Mouse (Mus musculus): ENCODE measurements around the gene Ogfod1. TPM values are rescaled to one million over a fixed set of nuclear protein-coding genes. Genes with fewer than 3 reads are reported as not detected.
A peak's percentile ranks its signal among the peaks of the same experiment; 100 is the strongest.

Ogfod1 gene
- total and polyA plus RNA-seq, 2 experiments: 4.1 to 8.0 TPM

DNA sequence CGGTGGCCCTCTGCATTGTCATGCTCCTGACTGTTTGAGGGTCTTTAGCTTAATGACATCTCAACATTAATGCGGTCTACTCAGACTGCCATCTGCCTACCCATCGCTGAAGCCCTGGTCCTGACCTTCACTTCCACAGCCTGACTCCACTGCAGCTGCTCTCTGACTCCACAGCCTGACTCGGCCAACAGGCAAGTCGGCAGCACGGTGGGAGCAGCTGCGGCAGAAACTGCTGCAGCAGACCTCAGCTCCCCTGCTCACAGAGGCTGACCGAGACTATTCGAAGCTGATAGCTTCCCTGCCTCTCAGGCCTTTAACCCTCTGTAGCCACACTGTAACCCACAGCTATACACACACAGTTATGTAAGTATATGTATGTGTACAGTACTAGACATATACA lies 51.0 kb downstream of the Ogfod1 start:
- WGBS: 89% methylated on average over 9 of the region's 9 CpGs

DNA sequence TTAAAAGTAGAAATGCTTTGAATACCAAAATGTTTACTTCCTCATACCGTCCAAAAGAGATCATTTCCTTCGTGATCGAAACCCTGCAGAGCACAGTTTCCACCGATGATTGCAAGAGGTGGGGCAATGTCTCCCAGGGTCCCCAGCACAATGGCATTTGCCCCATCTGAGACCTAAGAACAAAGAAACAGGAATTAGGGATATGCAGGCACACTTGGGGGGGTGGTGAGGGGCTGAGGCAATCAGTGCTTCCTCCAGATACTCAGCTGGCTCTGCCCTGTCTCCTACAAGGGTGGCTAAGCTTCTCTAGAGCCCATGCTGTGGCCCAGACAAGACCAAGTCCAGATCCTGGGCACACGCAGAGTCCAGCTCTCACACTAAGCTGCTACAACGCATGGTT lies 52.7 kb downstream of the Ogfod1 start:
- Histone ChIP-seq H3K27me3 (ENCODE audit: control insufficient read depth, insufficient read depth, low read length) (no peaks in the 10 kb centered on the region), H3K9ac (ENCODE audit: low read depth, low read length) (no peak overlapping the region), H3K79me2 (ENCODE audit: control insufficient read depth, insufficient read depth, low read length) (no peaks in the 10 kb centered on the region), H3K4me3 (ENCODE audit: insufficient read depth, low read depth, low read length) (no peak overlapping the region), H3K36me3 (ENCODE audit: control insufficient read depth, insufficient read depth, low read length) (0 out of 2 replicates have a peak, but pooled peaks cover 2% of the 10 kb centered on the region), H3K4me1 (ENCODE audit: control insufficient read depth, insufficient read depth, low read length) (no peaks in the 10 kb centered on the region), H3K27ac (replicated peaks; ENCODE audit: insufficient read depth, low read depth, low read length) (no peak overlapping the region)
- DNase-seq (ENCODE audit: extremely low read depth, low read depth, low spot score): no peak
- TF ChIP-seq CTCF (IDR thresholded peaks at IDR 0.05; ENCODE audit: low read depth, low read length) (no peak), POLR2A (IDR thresholded peaks at IDR 0.05; ENCODE audit: extremely low read depth, insufficient read depth, low read length) (no peak)
- WGBS: 68% methylated on average over 6 of the region's 6 CpGs

More for the DNA sequence above, 51.0 kb downstream of the Ogfod1 start:
- 0 out of 2 replicates have a peak, but pooled peaks cover 2% of the 10 kb centered on the region for H3K36me3 ChIP-seq (ENCODE audit: control insufficient read depth, insufficient read depth, low read length)
- no peak for DNase-seq (ENCODE audit: extremely low read depth, low read depth, low spot score)
- no peaks in the 10 kb centered on the region for H3K4me1 ChIP-seq (ENCODE audit: control insufficient read depth, insufficient read depth, low read length)
- H3K79me2 ChIP-seq (ENCODE audit: control insufficient read depth, insufficient read depth, low read length): no peaks in the 10 kb centered on the region
- no peak overlapping the region for H3K9ac ChIP-seq (ENCODE audit: low read depth, low read length)
- H3K27me3 ChIP-seq (ENCODE audit: control insufficient read depth, insufficient read depth, low read length): no peaks in the 10 kb centered on the region
- TF ChIP-seq CTCF (IDR thresholded peaks at IDR 0.05; ENCODE audit: low read depth, low read length) (no peak), POLR2A (IDR thresholded peaks at IDR 0.05; ENCODE audit: extremely low read depth, insufficient read depth, low read length) (no peak)
- no peak overlapping the region for H3K4me3 ChIP-seq (ENCODE audit: insufficient read depth, low read depth, low read length)
- no peak overlapping the region for H3K27ac ChIP-seq (replicated peaks; ENCODE audit: insufficient read depth, low read depth, low read length)

DNA sequence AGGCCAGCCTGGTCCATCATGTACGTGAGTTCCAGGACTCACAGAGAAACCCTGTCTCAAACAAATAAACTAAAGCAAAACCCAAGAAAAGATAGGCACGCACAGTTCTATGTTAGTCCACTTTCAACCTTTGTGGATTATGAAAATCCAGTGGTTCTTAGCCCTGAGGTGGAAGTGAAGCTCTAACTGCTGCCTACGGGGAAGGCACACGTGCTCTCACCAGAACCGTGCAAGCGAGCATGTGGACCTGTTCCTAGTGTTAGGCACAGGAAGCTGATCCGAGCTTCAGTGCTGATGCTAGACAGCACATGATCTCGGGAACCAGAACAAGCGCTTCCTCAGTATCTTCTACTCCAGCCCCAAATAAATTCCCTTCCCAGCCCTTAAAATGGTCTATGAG lies 55.9 kb downstream of the Ogfod1 start:
- no peak for DNase-seq (ENCODE audit: extremely low read depth, low read depth, low spot score)
- no peak overlapping the region for H3K9ac ChIP-seq (ENCODE audit: low read depth, low read length)
- H3K27ac ChIP-seq (replicated peaks; ENCODE audit: insufficient read depth, low read depth, low read length): no peak overlapping the region
- 85% methylated on average over 9 of the region's 9 CpGs for WGBS
- H3K27me3 ChIP-seq (ENCODE audit: control insufficient read depth, insufficient read depth, low read length): no peaks in the 10 kb centered on the region
- H3K4me3 ChIP-seq (ENCODE audit: insufficient read depth, low read depth, low read length): no peak overlapping the region
- TF ChIP-seq CTCF (IDR thresholded peaks at IDR 0.05; ENCODE audit: low read depth, low read length) (no peak), POLR2A (IDR thresholded peaks at IDR 0.05; ENCODE audit: extremely low read depth, insufficient read depth, low read length) (no peak)
- no peaks in the 10 kb centered on the region for H3K4me1 ChIP-seq (ENCODE audit: control insufficient read depth, insufficient read depth, low read length)
- H3K36me3 ChIP-seq (ENCODE audit: control insufficient read depth, insufficient read depth, low read length): no peaks in the 10 kb centered on the region
- no peaks in the 10 kb centered on the region for H3K79me2 ChIP-seq (ENCODE audit: control insufficient read depth, insufficient read depth, low read length)

DNA sequence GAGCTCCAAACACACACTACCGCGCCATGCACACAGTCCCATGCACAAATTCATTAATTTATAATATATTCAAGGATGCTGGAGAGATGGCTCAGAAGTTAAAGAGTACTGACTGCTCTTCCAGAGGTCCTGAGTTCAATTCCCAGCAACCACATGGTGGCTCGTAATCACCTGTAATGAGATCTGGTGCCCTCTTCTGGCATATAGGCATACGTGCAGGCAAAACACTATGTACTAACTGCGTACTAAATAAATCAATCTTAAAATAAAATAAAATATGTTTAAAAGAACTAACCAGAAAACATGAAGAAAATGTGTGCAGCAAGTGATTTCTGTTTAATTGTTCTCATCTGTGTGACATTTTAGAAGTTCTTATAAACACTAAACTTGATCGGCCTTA lies 57.3 kb downstream of the Ogfod1 start:
- Histone ChIP-seq H3K4me1 (ENCODE audit: control insufficient read depth, insufficient read depth, low read length) (no peaks in the 10 kb centered on the region; the same call in 1 of the 2 replicates), H3K79me2 (ENCODE audit: control insufficient read depth, insufficient read depth, low read length) (no peaks in the 10 kb centered on the region), H3K4me3 (ENCODE audit: insufficient read depth, low read depth, low read length) (no peak overlapping the region), H3K27ac (replicated peaks; ENCODE audit: insufficient read depth, low read depth, low read length) (no peak overlapping the region), H3K9ac (ENCODE audit: low read depth, low read length) (no peak overlapping the region), H3K36me3 (ENCODE audit: control insufficient read depth, insufficient read depth, low read length) (no peaks in the 10 kb centered on the region), H3K27me3 (ENCODE audit: control insufficient read depth, insufficient read depth, low read length) (no peaks in the 10 kb centered on the region)
- TF ChIP-seq CTCF (IDR thresholded peaks at IDR 0.05; ENCODE audit: low read depth, low read length) (no peak), POLR2A (IDR thresholded peaks at IDR 0.05; ENCODE audit: extremely low read depth, insufficient read depth, low read length) (no peak)
- DNase-seq (ENCODE audit: extremely low read depth, low read depth, low spot score): no peak
- 91% methylated on average over 6 of the region's 6 CpGs for WGBS

DNA sequence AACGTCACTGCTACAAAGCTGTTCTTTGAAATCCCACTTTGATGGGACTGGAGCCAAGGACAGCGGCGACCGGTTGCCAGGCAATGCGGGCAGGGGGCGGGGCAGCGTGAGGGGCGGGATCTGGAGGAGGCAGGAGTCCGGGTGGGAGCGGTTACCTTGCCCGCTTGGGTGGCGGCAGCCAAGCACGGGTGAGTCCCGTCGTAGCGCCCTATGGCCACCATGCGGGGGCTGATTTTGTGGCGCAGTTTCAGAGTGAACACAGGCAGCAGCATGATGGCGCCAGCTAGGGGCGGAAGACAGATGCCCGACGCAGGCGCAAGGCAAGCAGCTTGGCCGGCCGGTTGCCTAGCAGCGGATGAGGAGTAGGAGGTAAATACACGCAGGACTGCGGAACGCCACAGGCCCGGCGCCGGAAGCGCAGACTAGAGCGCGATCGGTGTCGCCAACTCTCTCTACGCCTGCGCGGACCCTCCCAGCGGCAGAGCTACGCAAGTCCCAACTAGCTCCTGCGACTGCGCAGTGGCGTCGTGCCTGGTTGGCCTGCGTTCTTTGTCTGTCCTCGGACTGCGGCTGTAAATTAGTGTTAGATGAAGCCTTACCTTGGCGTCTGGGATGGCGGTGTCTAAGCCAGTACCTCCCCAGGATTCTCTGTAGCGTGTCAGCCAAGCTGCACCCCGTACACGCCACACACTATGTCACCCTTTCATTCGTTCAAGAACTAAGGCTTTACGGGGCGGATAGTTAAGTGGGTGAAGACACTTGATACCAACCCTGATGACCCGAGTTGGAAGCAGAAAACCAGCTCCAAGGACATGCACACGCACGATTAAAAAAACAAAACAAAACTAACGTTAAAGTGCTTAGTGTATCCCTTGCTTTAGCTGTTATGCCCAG lies 61.3 kb downstream of the Ogfod1 start, which contains the start of gene Bbs2:
Gene Bbs2 (minus strand): TSS at position 848 of the 894 bp plus-strand sequence.
- H3K27me3 ChIP-seq (ENCODE audit: control insufficient read depth, insufficient read depth, low read length): no peaks in the 10 kb centered on the region

More for the DNA sequence above, 61.3 kb downstream of the Ogfod1 start, which contains the start of gene Bbs2:
- H3K79me2 ChIP-seq (ENCODE audit: control insufficient read depth, insufficient read depth, low read length): no peaks in the 10 kb centered on the region
- H3K4me1 ChIP-seq (ENCODE audit: control insufficient read depth, insufficient read depth, low read length): no peaks in the 10 kb centered on the region; the same call in 1 of the 2 replicates
- H3K4me3 ChIP-seq (ENCODE audit: insufficient read depth, low read depth, low read length): peak within 1 kb of the TSS; percentile 74
- peak within 1 kb of the TSS; percentile 62 for H3K27ac ChIP-seq (replicated peaks; ENCODE audit: insufficient read depth, low read depth, low read length)
- under 1% methylated on average over 61 of the region's 61 CpGs for WGBS
- H3K9ac ChIP-seq (ENCODE audit: low read depth, low read length): peak within 1 kb of the TSS; percentile 62
- peak; percentile 85 for TF ChIP-seq POLR2A (IDR thresholded peaks at IDR 0.05; ENCODE audit: extremely low read depth, insufficient read depth, low read length)
- peak; percentile 23; the same call in 1 of the 2 replicates for TF ChIP-seq CTCF (IDR thresholded peaks at IDR 0.05; ENCODE audit: low read depth, low read length)
- no peaks in the 10 kb centered on the region for H3K36me3 ChIP-seq (ENCODE audit: control insufficient read depth, insufficient read depth, low read length)
- peak; percentile 95 for DNase-seq (ENCODE audit: extremely low read depth, low read depth, low spot score)
